Mouse (Mus musculus) heart, adult 10 weeks (tissue): Measurements from ENCODE around the gene Dcdc2a. TPM values are rescaled to one million over a fixed set of nuclear protein-coding genes. Genes with fewer than 3 reads are reported as not detected.

Source experiments
- polyA plus RNA-seq: library from polyadenylated mRNA; stranded (reverse); fragments of 350-450 nt; fragmentation: Illumina TruSeq; extraction: RNeasy Lipid Tissue Mini Kit (QIAGEN cat#74804); gene quantifications from one replicate; pipeline ENCODE4 v1.2.3, GENCODE M21; 2014; ENCODE audit warnings: low read depth, low replicate concordance

Dcdc2a gene
- not detected for polyA plus RNA-seq

GRCm38 (mm10) chr13:25055873-25056667 lies at the start of gene Dcdc2a:
Gene Dcdc2a (plus strand): TSS chr13:25056004.

DNA sequence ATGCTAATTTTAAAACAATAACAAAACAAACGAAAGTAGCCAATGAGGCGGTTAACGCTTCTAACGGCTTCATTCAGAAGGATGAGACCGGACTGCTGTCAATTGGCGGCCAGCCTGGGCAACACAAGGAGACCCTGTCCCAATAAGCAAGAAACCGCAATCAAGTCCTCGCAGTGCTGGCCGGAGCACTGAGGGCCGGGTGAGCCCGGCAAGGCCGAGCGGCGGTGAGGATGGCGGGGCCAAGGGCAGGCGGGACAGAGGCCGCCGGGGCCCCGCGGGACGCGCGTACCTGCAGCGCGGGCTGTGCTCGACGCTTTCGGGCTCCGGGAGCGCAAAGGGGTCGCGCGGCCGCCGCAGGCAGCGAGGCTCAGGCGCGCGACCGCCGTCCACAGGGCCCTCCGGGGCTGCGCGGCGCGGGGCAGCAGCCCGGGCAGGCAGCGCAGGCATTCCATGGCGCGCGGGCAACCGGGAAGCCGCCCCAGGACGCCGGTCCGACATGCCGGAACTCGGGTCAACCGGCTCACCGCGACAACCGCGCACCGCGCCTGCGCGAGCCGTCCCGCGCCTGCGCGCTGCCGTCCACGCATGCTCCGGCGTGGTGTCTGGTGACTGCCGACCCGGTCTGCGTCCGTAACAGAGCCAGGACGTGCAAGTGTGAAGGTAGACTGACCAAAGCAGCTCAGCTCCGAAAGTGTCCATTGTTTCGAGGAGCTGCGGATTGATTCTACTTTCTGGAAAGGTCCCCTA lies 35.8 kb upstream of the Dcdc2a start, which contains the start of gene Mrs2:
Gene Mrs2, minus strand, starts transcription at position 587 of the 747 bp plus-strand sequence.

Other genes starting within 250 kb of the Dcdc2a start
- 776 TPM for gene Acot13, start 224.5 kb upstream of the Dcdc2a start, polyA plus RNA-seq
- 16.8 TPM for gene Tdp2, start 224.3 kb upstream of the Dcdc2a start, polyA plus RNA-seq
- not detected for gene D130043K22Rik, start 210.9 kb upstream of the Dcdc2a start, polyA plus RNA-seq
- 24.6 TPM for gene Aldh5a1, start 118.3 kb upstream of the Dcdc2a start, polyA plus RNA-seq
- gene Gpld1, start 112.9 kb upstream of the Dcdc2a start, polyA plus RNA-seq = 1.8 TPM
- gene Mrs2, start 35.6 kb upstream of the Dcdc2a start, polyA plus RNA-seq = 38.7 TPM
- gene Nrsn1, start 214.5 kb downstream of the Dcdc2a start, polyA plus RNA-seq = not detected